Mouse (Mus musculus) liver, embryonic 14.5 days (tissue): ENCODE measurements around the gene Methig1.

Experiments used
- CTCF ChIP-seq: IDR thresholded peaks from 2 replicates; pipeline ENCODE4 v1.5.1; 2016; ENCODE audit warnings: antibody characterized with exemption, low read depth, control low read depth
- EP300 ChIP-seq: IDR thresholded peaks from 2 replicates; pipeline ENCODE4 v1.6.1; 2016; ENCODE audit warnings: antibody characterized with exemption, low read depth

GRCm38 (mm10) chr15:100345484-100345883 is 7.5 kb upstream of the Methig1 start:
- TF ChIP-seq CTCF (no peak), EP300 (no peak)
